Mouse (Mus musculus): ENCODE measurements around the gene A630095N17Rik.
"Not testable (repeated sequence)": the region's sequence is repeated elsewhere in the genome, so short reads cannot be mapped to it uniquely, and the experiment has no call there.

Gene A630095N17Rik

GRCm38 (mm10) chr1:75244175-75244826 is 12.4 kb upstream of the A630095N17Rik start:
- DNase-seq (ENCODE audit: extremely low spot score, low read depth, low spot score), result no peak

GRCm38 (mm10) chr1:75243411-75243810 is 11.5 kb upstream of the A630095N17Rik start:
- DNase-seq (ENCODE audit: extremely low spot score, low read depth, low spot score), result no peak

GRCm38 (mm10) chr1:75239591-75239990 is 7.7 kb upstream of the A630095N17Rik start:
- no peak for DNase-seq (ENCODE audit: extremely low spot score, low read depth, low spot score)

GRCm38 (mm10) chr1:75236117-75237050 is 4.5 kb upstream of the A630095N17Rik start, which contains the start of gene Dnajb2:
Gene Dnajb2, plus strand, starts transcription at chr1:75236406.
- DNase-seq (ENCODE audit: extremely low spot score, low read depth, low spot score), result no peak

- no peak for DNase-seq (ENCODE audit: extremely low spot score, low read depth, low spot score)
Observed at GRCm38 (mm10) chr1:75234606-75235005, 2.7 kb upstream of the A630095N17Rik start.

GRCm38 (mm10) chr1:75232489-75232888 is 587 bp upstream of the A630095N17Rik start:
- not testable (repeated sequence) for DNase-seq (ENCODE audit: extremely low spot score, low read depth, low spot score)

GRCm38 (mm10) chr1:75231224-75231623 is 678 bp downstream of the A630095N17Rik start:
- DNase-seq (ENCODE audit: extremely low spot score, low read depth, low spot score), result no peak

GRCm38 (mm10) chr1:75230335-75230994 is 1.4 kb downstream of the A630095N17Rik start:
- no peak for DNase-seq (ENCODE audit: extremely low spot score, low read depth, low spot score)

GRCm38 (mm10) chr1:75229158-75229557 is 2.7 kb downstream of the A630095N17Rik start:
- no peak for DNase-seq (ENCODE audit: extremely low spot score, low read depth, low spot score)

- no peak for DNase-seq (ENCODE audit: extremely low spot score, low read depth, low spot score)
Observed at GRCm38 (mm10) chr1:75227653-75228052, 4.2 kb downstream of the A630095N17Rik start.

GRCm38 (mm10) chr1:75226138-75226537 is 5.8 kb downstream of the A630095N17Rik start:
- no peak for DNase-seq (ENCODE audit: extremely low spot score, low read depth, low spot score)

GRCm38 (mm10) chr1:75225473-75225872 is 6.4 kb downstream of the A630095N17Rik start:
- no peak for DNase-seq (ENCODE audit: extremely low spot score, low read depth, low spot score)

- no peak for DNase-seq (ENCODE audit: extremely low spot score, low read depth, low spot score)
Observed at GRCm38 (mm10) chr1:75223532-75223931, 8.4 kb downstream of the A630095N17Rik start.

- DNase-seq (ENCODE audit: extremely low spot score, low read depth, low spot score), result no peak
Observed at GRCm38 (mm10) chr1:75222926-75223325, 9.0 kb downstream of the A630095N17Rik start.

- no peak for DNase-seq (ENCODE audit: extremely low spot score, low read depth, low spot score)
Observed at GRCm38 (mm10) chr1:75221538-75221937, 10.4 kb downstream of the A630095N17Rik start.

- no peak for DNase-seq (ENCODE audit: extremely low spot score, low read depth, low spot score)
Observed at GRCm38 (mm10) chr1:75219531-75219930, 12.4 kb downstream of the A630095N17Rik start, which contains the start of gene Tuba4a. Gene Tuba4a, minus strand, starts transcription at chr1:75219865.

- DNase-seq (ENCODE audit: extremely low spot score, low read depth, low spot score), result no peak
Observed at GRCm38 (mm10) chr1:75219078-75219477, 12.8 kb downstream of the A630095N17Rik start.

GRCm38 (mm10) chr1:75218227-75219001 is 13.5 kb downstream of the A630095N17Rik start:
- DNase-seq (ENCODE audit: extremely low spot score, low read depth, low spot score), result no peak

GRCm38 (mm10) chr1:75217893-75218226 is 14.0 kb downstream of the A630095N17Rik start:
- DNase-seq (ENCODE audit: extremely low spot score, low read depth, low spot score), result no peak

GRCm38 (mm10) chr1:75216797-75217585 is 14.9 kb downstream of the A630095N17Rik start:
- DNase-seq (ENCODE audit: extremely low spot score, low read depth, low spot score), result no peak
